Mouse (Mus musculus) hindbrain, embryonic 10.5 days (tissue): Measurements from ENCODE around the gene Fam107b. TPM values are rescaled to one million over a fixed set of nuclear protein-coding genes. Genes with fewer than 3 reads are reported as not detected.
A peak's percentile ranks its signal among the peaks of the same experiment; 100 is the strongest.

Experiments used
- DNase-seq: peaks from one replicate; pipeline ENCODE4 v3.0.0-alpha.2; 2017; ENCODE audit warnings: low spot score
- H3K27ac ChIP-seq: fragments of 300-500 bp; sonication (generic); 2 replicates; pipeline ENCODE4 v1.5.1; 2016; ENCODE audit warnings: mild to moderate bottlenecking, moderate library complexity
- H3K27me3 ChIP-seq: fragments of 300-500 bp; sonication (generic); 2 replicates; pipeline ENCODE4 v1.6.1; 2016; ENCODE audit warnings: mild to moderate bottlenecking; ENCODE audit not compliant: poor library complexity, insufficient read depth, severe bottlenecking
- H3K36me3 ChIP-seq: fragments of 300-500 bp; sonication (generic); 2 replicates; pipeline ENCODE4 v1.6.1; 2016; ENCODE audit warnings: mild to moderate bottlenecking, moderate library complexity
- H3K4me1 ChIP-seq: fragments of 300-500 bp; sonication (generic); replicated peaks from 2 replicates; pipeline ENCODE4 v1.6.1; 2016; ENCODE audit warnings: mild to moderate bottlenecking
- H3K4me3 ChIP-seq: fragments of 300-500 bp; sonication (generic); 2 replicates; pipeline ENCODE4 v1.5.1; 2016; ENCODE audit warnings: mild to moderate bottlenecking, moderate library complexity
- H3K9me3 ChIP-seq: fragments of 300-500 bp; sonication (generic); 2 replicates; pipeline ENCODE4 v1.6.1; 2016; ENCODE audit warnings: mild to moderate bottlenecking, moderate library complexity
- WGBS: fragments of 180-500 bp; shearing (Covaris S2); methylation state at CpG from one replicate; pipeline ENCODE4 v1.1.7; 2016; 5-methylcytosine and 5-hydroxymethylcytosine counted together
- polyA plus RNA-seq: library from polyadenylated mRNA; unstranded; fragments of >200 nt; fragmentation: Nextera tagmentation; extraction: Ambion mirVana; gene quantifications from 2 replicates; pipeline ENCODE4 v1.2.1, GENCODE M21; 2016

The Fam107b gene
- polyA plus RNA-seq, 1 experiment from 2014 or later = 46.8 TPM

DNA sequence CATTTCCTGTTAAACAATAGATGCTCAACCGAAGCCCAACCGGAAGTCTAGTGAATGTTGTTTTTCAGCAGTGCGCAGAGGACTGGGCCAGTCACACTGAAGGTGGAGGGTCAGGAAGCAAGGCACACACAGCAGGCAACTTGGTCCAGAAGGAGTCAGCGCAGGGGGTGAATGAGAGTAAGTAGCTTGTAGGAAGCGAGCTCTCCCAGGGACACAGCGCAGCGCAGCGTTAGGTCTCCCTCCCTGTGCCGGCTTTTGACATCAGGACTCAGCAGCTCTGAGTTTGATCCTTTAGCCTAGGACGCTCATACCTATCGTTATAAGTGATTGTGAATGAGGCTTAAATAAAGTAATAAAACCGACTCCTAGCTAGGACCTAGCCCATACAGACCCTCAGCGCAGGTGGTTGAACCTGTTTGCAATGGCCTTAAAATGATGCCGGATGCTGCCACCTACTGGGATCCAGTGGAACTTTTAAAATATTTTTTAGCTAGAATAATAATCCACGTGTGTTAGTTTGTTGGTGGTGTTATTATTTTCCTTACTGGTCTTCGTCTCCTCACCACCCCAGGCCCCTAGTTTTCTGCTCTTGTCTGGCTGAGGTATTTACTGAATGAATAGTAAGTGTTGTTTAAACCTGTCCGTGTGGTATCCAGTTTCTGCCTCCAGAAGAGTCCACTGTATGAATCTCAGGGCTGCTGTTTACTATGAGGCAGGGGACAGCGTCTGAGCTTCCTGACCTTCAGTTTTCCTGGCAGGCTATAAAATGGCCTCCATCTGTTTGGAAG is 229.7 kb downstream of the Fam107b start:
- WGBS = 16% methylated on average over 18 of the region's 18 CpGs
- H3K36me3 ChIP-seq = no peaks in the 10 kb centered on the region

DNA sequence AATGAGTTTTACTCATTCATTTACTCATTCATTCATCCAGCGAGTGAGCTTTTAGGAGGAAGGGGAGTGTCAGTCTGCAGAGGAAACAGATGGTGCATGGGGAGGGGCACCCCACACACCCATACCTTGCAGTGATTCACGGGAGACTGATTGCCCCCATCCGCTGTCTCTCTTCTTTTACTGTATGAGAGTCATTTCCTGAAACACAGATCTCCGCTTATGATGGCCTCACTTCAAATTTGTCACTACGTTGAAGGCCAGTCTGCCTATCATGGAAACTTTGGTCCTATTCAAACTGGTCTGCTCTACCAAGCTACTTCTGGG is 230.2 kb downstream of the Fam107b start:
- no peak overlapping the region for H3K27ac ChIP-seq
- H3K9me3 ChIP-seq = no peaks in the 10 kb centered on the region
- H3K4me3 ChIP-seq = no peak overlapping the region
- 63% methylated on average over 5 of the region's 5 CpGs for WGBS
- H3K27me3 ChIP-seq = 0 out of 2 replicates have a peak, but pooled peaks cover 3% of the 10 kb centered on the region
- H3K36me3 ChIP-seq = no peaks in the 10 kb centered on the region
- no peak for DNase-seq
- H3K4me1 ChIP-seq = peaks cover 8% of the 10 kb centered on the region; the same call in 1 of the 2 replicates

More for the DNA sequence above, 229.7 kb downstream of the Fam107b start:
- no peaks in the 10 kb centered on the region for H3K9me3 ChIP-seq
- H3K27ac ChIP-seq = no peak overlapping the region; the same call in 1 of the 2 replicates
- peak; percentile 49 for DNase-seq
- H3K4me1 ChIP-seq = peaks cover 8% of the 10 kb centered on the region; the same call in 1 of the 2 replicates
- H3K27me3 ChIP-seq = 0 out of 2 replicates have a peak, but pooled peaks cover 3% of the 10 kb centered on the region
- peak overlapping the region; percentile 45 for H3K4me3 ChIP-seq

DNA sequence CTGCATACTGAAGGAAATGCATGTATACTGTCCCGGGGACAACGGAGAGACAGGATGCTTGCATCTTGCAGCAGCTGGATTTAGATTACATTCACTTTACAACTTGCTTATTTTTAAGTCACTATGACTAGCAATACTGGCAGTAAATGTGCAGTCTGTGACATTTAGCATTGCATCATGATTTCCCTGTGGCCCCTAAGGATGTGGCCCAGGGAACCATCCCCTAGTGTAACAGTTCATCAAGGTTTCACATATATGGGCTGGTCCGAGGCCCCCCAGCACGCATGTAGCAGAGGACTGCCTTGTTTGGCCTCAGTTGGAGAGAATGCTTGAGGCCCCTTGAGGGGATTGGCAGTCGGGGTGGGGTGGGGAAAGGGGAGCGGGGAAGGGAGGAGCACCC is 235.5 kb downstream of the Fam107b start:
- WGBS = 72% methylated on average over 6 of the region's 6 CpGs
- Histone ChIP-seq H3K4me3 (no peak overlapping the region), H3K36me3 (no peaks in the 10 kb centered on the region), H3K9me3 (no peaks in the 10 kb centered on the region), H3K27ac (no peak overlapping the region), H3K4me1 (peaks cover 5% of the 10 kb centered on the region; the same call in 1 of the 2 replicates), H3K27me3 (no peaks in the 10 kb centered on the region)
- no peak for DNase-seq

DNA sequence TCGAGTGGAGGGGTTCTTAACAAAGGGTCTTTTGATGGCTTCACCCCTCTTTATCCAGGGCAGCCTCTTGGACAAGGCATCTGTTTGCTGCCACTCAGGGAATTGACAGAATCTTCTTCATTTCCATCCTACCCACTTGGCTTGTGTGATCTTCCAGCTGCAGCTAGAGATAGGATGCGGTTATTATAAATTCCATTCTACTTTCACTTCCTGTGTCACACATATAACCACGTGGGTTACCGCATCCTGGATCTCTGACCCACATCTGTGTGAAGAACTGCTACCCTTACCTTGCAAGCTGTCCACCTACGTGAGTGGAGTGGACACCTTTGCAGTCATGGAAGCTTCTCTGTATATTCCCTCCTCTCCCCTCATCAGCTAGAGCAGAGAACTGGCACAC is 240.0 kb downstream of the Fam107b start:
- Histone ChIP-seq H3K27me3 (no peaks in the 10 kb centered on the region), H3K36me3 (no peaks in the 10 kb centered on the region), H3K4me1 (peaks cover 5% of the 10 kb centered on the region; the same call in 1 of the 2 replicates), H3K9me3 (no peaks in the 10 kb centered on the region), H3K27ac (no peak overlapping the region), H3K4me3 (no peak overlapping the region)
- no peak for DNase-seq
- WGBS = 76% methylated on average over 5 of the region's 5 CpGs

DNA sequence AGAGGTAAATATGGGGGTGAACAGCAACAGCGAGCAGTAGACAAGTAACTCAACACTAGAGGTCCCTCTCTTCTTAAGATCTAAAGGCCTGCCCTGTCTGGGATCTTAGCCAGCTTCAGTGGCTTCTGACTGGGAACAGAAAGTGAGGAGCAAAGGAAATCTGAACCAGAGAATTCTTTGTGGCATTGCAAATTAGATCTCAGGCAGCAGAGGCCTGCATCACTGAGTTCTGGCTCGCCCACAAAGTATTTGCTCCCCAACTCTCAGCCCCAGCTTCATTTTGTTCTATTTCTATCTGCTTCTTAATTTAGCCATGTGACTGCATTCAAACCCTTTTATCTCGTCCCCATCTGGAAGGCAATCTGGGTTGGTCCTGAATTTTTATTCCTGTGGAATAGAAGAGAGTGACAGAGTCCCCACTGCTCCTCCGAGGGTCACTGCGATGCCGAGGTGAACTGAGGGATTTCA is 245.9 kb downstream of the Fam107b start:
- no peak for DNase-seq
- H3K27ac ChIP-seq = no peak overlapping the region
- no peaks in the 10 kb centered on the region for H3K9me3 ChIP-seq
- no peaks in the 10 kb centered on the region for H3K4me1 ChIP-seq
- no peak overlapping the region for H3K4me3 ChIP-seq
- no peaks in the 10 kb centered on the region for H3K27me3 ChIP-seq
- H3K36me3 ChIP-seq = no peaks in the 10 kb centered on the region
- WGBS = 76% methylated on average over 6 of the region's 6 CpGs

DNA sequence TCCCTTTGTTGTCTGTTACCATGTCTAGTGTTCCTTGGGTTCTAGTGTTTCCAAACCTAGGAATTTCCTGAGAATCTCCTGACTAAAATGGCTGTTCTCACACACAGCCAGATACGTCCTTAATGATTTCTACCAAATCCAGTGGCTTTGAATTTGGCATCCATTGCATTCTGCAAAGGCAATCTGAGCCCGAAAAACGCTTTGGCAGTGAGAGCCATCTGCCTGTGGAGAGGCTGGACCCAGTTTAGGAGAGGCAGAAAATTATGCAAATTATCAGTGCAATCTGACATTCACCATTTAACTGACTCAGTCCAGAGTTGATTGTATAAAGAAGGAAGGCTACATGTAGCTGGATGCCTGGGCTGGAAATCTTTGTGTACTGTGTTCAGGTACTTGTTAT is 247.3 kb downstream of the Fam107b start:
- H3K27me3 ChIP-seq = no peaks in the 10 kb centered on the region
- H3K9me3 ChIP-seq = no peaks in the 10 kb centered on the region
- DNase-seq = no peak
- H3K27ac ChIP-seq = no peak overlapping the region
- H3K36me3 ChIP-seq = no peaks in the 10 kb centered on the region
- H3K4me3 ChIP-seq = no peak overlapping the region
- WGBS = 90% methylated on average over 3 of the region's 3 CpGs
- H3K4me1 ChIP-seq = peaks cover 1% of the 10 kb centered on the region; the same call in 1 of the 2 replicates

DNA sequence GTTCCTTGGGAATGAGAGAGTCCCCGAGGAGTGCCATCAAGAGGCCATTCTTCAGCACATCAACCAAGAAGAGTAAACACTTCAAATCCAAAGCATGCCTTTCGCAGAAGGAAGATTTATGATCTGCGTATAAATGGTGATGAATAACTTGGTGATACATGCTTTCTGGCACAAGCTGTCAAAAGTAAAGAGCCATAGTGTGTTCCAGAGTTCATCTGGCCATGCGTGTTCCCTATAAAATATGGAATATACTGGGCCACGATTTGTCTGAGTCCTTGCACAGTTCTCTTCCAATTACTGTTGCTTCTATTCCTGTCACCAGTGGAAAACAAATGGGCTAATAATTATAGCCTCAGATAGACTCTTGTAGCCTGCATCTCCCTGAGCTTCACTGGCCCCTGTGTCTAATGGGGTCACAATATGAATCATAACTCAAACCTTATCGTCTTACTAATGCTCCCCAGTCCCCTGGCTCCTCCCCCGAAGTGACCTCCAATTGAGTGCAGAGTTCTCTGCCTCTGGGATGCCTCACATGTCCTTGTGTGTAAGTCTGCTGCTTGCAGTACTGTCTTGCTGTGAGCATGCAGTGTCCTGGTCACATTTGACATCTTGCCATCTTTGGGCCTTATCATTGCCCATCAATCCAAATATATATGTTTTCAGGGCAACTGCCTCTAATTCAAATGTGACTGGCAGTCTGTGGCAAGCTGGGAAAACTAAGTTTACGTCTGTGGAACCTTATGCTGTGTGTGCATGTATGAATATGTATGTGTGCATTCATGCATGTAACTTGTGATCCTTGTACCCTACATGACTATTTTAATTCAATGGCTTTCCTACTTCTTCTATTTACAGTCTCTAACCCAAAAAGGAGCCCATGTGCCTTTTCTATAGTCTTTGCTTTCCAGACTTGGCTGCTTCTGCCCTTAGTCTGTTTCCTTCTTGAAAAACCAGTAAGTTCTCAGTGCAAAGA is 252.5 kb downstream of the Fam107b start:
- Histone ChIP-seq H3K4me1 (peaks cover 10% of the 10 kb centered on the region), H3K27me3 (no peaks in the 10 kb centered on the region), H3K27ac (no peak overlapping the region), H3K36me3 (no peaks in the 10 kb centered on the region), H3K4me3 (no peak overlapping the region), H3K9me3 (no peaks in the 10 kb centered on the region)
- no peak for DNase-seq
- WGBS = 76% methylated on average over 8 of the region's 8 CpGs

Other genes starting within 250 kb of the Fam107b start
- 17.0 and 22.1 TPM in 2 replicates for gene Rpp38, start 237.8 kb upstream of the Fam107b start, polyA plus RNA-seq
- gene Acbd7, start 234.3 kb upstream of the Fam107b start, polyA plus RNA-seq = 0.67 TPM in 1 of 2 replicates, not detected in the other
- not detected in 2 replicates for gene Olah, start 173.3 kb upstream of the Fam107b start, polyA plus RNA-seq
- 1.3 and 6.5 TPM in 2 replicates for gene Meig1, start 147.8 kb upstream of the Fam107b start, polyA plus RNA-seq
- 7.4 and 8.4 TPM in 2 replicates for gene Dclre1c, start 146.4 kb upstream of the Fam107b start, polyA plus RNA-seq
- 27.2 and 38.9 TPM in 2 replicates for gene Suv39h2, start 95.5 kb upstream of the Fam107b start, polyA plus RNA-seq
- gene Gm45902, start 57.7 kb upstream of the Fam107b start, polyA plus RNA-seq = 8.8 and 10.5 TPM in 2 replicates
- gene Hspa14, start 57.7 kb upstream of the Fam107b start, polyA plus RNA-seq = 110 and 136 TPM in 2 replicates
- gene Cdnf, start 57.5 kb upstream of the Fam107b start, polyA plus RNA-seq = 0.14 and 0.27 TPM in 2 replicates